ENCODE assay signal across 22 mouse cellular contexts in the genomic region with DNA sequence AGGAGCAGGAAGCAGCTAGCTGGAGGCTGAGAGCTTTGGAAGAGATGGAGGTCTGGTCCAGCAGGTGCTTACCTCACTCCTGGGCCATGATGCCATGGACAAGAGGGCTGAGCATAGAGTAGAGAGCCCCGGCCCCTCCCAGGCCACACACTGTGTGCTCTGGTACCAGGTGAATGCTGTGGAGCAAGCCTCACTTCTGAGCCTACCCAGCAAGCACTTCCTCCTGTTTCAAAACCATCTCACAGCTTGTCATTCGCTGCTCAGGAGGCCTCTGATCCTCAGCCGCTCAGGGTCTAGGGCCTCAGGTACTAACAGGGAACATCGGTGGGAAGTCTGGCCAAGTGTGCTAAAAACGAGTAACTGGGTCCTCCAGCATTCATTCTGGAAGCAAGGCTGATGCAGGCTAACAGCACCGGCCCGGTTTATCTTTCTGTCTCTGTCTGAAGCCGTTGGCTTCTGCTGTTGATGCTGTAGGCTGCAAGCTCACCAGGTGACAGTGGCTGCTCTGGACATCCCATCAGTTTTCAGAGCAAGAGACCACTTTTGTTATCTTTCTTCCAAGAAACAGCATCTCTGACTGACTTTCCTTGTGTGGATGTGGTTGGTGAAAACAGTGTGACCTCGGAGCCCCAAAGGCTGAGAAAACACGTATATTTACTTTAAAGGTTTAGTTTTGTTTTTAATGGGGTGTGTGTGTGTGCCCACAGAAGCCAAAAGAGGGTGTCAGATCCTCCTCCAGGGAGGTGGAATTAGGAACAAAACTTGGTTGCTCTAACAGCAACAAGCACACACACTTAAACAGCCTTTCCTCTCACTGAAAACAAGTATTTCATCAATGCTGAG. TPM values are rescaled to one million over a fixed set of nuclear protein-coding genes. Genes with fewer than 3 reads are reported as not detected.
DNase-seq lines count a peak whose midpoint lies in the region; ATAC-seq lines count a peak whose summit lies in the region.
"Had no signal": no experiment of that assay in that cellular context is flagged by ENCODE, and none has a peak within 500 bp of the region (broad histone marks: within the 10 kb centered on the region; RNA-seq: fewer than 3 reads in every experiment).

No protein-coding gene starts in this region.

- DNase-seq in hindbrain, embryonic 10.5 days (ENCODE audit: low spot score): no peak
- DNase-seq in thymus, postnatal 4 days: peak; percentile 48
- DNase-seq in thymus, postnatal 10 days (ENCODE audit: low spot score in 2 of 2): no peak
- DNase-seq in gastrocnemius, postnatal 4 days (ENCODE audit: low spot score in 2 of 2): no peak
- no peak for DNase-seq in adrenal gland, adult 2 months
- DNase-seq: cerebellum, adult 8-10 months; gastrocnemius, postnatal 25 days; kidney, postnatal 4 days; layer of hippocampus, adult 9-11 months; left cerebral cortex, postnatal 4 days; lung, adult 2 months; right cerebral cortex, adult 18-20 months had no signal

- peaks cover 33% of the 10 kb centered on the region for H3K4me1 ChIP-seq in hindbrain, embryonic 10.5 days (replicated peaks)
- no peaks in the 10 kb centered on the region for H3K4me1 ChIP-seq in hindbrain, embryonic 12.5 days
- H3K4me1 ChIP-seq: forebrain, embryonic 13.5 days had no signal

- 0 out of 2 replicates have a peak overlapping the region, but pooled peaks have one; percentile 16 for H3K27ac ChIP-seq in hindbrain, embryonic 10.5 days
- no peak overlapping the region for H3K27ac ChIP-seq in hindbrain, embryonic 12.5 days
- H3K27ac ChIP-seq: embryonic facial prominence, embryonic 10.5 days; forebrain, embryonic 13.5 days; left cerebral cortex, adult 2 months; liver, embryonic 12.5 days had no signal

- WGBS in hindbrain, embryonic 10.5 days: 64% methylated on average over 10 of the region's 10 CpGs
- 64% methylated on average over 10 of the region's 10 CpGs for WGBS in hindbrain, embryonic 12.5 days

- H3K4me3 ChIP-seq in hindbrain, embryonic 10.5 days: no peak overlapping the region
- no peak overlapping the region for H3K4me3 ChIP-seq in hindbrain, embryonic 12.5 days
- H3K4me3 ChIP-seq: embryonic facial prominence, embryonic 10.5 days; forebrain, embryonic 13.5 days; left cerebral cortex, adult 2 months; liver, embryonic 12.5 days had no signal

- H3K36me3 ChIP-seq in hindbrain, embryonic 10.5 days: no peaks in the 10 kb centered on the region
- no peaks in the 10 kb centered on the region for H3K36me3 ChIP-seq in hindbrain, embryonic 12.5 days
- H3K36me3 ChIP-seq: embryonic facial prominence, embryonic 10.5 days had no signal

- ATAC-seq in hindbrain, embryonic 12.5 days (ENCODE audit: low FRiP score): no peak
- peak; percentile 42 for ATAC-seq in inflammation-experienced regulatory T-cells, adult 6 months
- ATAC-seq: forebrain, embryonic 13.5 days; intestine, embryonic 16.5 days; liver, embryonic 12.5 days; Patski had no signal

- no peaks in the 10 kb centered on the region for H3K9me3 ChIP-seq in hindbrain, embryonic 10.5 days
- H3K9me3 ChIP-seq in hindbrain, embryonic 12.5 days (replicated peaks): no peaks in the 10 kb centered on the region
- H3K9me3 ChIP-seq: embryonic facial prominence, embryonic 10.5 days; forebrain, embryonic 13.5 days; liver, embryonic 12.5 days had no signal

- no peaks in the 10 kb centered on the region for H3K27me3 ChIP-seq in hindbrain, embryonic 10.5 days (ENCODE audit: insufficient read depth, poor library complexity, severe bottlenecking)
- no peaks in the 10 kb centered on the region for H3K27me3 ChIP-seq in hindbrain, embryonic 12.5 days
- H3K27me3 ChIP-seq: forebrain, embryonic 13.5 days had no signal

- H3K9ac ChIP-seq in hindbrain, embryonic 12.5 days: no peak overlapping the region
- H3K9ac ChIP-seq: forebrain, embryonic 13.5 days; liver, embryonic 12.5 days had no signal

- H3K4me2 ChIP-seq in hindbrain, embryonic 12.5 days (replicated peaks): no peak overlapping the region
- H3K4me2 ChIP-seq: forebrain, embryonic 13.5 days; liver, embryonic 12.5 days had no signal

RNA-seq across cellular contexts. Expression of a gene that starts 13.4 kb away (rescaled TPM):
- polyA plus RNA-seq in hindbrain, embryonic 10.5 days (2016; fragmentation: Nextera tagmentation; extraction: Ambion mirVana): 0.04 and 0.22 TPM in 2 replicates
- polyA plus RNA-seq in hindbrain, embryonic 12.5 days (2016; fragmentation: Nextera tagmentation; extraction: Ambion mirVana): 0.09 and 0.57 TPM in 2 replicates
- polyA plus RNA-seq in inflammation-experienced regulatory T-cells, adult 6 months (2017; shearing (Covaris generic)): under 1 TPM in 1 of 3 experiments, not detected in 2; 0.17 TPM
- total RNA-seq in gastrocnemius, postnatal 4 days (2021): under 1 TPM in 1 of 2 experiments, not detected in 1; 0.05 TPM
- total RNA-seq in adrenal gland, adult 2 months (2021): 1 to 10 TPM in 1 of 2 experiments, under 1 TPM in 1; 0.43 to 1.6 TPM
- polyA plus RNA-seq in adrenal gland, adult 2 months (2012; rRNA removed): 0.16 and 0.93 TPM in 2 replicates
- total RNA-seq: common myeloid progenitor, adult 5-6 weeks; gastrocnemius, postnatal 25 days had no signal
- polyA plus RNA-seq: embryonic facial prominence, embryonic 10.5 days; heart, embryonic 16.5 days had no signal

RNA-seq across cellular contexts. Expression of a gene that starts 14.7 kb away (rescaled TPM):
- 7.8 and 8.1 TPM in 2 replicates for polyA plus RNA-seq in hindbrain, embryonic 10.5 days (2016; fragmentation: Nextera tagmentation; extraction: Ambion mirVana)
- polyA plus RNA-seq in hindbrain, embryonic 12.5 days (2016; fragmentation: Nextera tagmentation; extraction: Ambion mirVana): 4.9 and 5.7 TPM in 2 replicates
- polyA plus RNA-seq in inflammation-experienced regulatory T-cells, adult 6 months (2017; shearing (Covaris generic)): 1,000 to 10,000 TPM; 2,973 to 4,396 (median 4,109) TPM
- 10 to 100 TPM in 1 of 2 experiments, 1 to 10 TPM in 1; 4.6 to 10.2 TPM for total RNA-seq in gastrocnemius, postnatal 4 days (2021)
- 1 to 10 TPM; 8.1 to 9.6 TPM for total RNA-seq in adrenal gland, adult 2 months (2021)
- polyA plus RNA-seq in adrenal gland, adult 2 months (2012; rRNA removed): 33.4 and 40.2 TPM in 2 replicates
- polyA plus RNA-seq: Patski had no signal

RNA-seq across cellular contexts. Expression of a gene that starts 26.7 kb away (rescaled TPM):
- 9.8 and 9.9 TPM in 2 replicates for polyA plus RNA-seq in hindbrain, embryonic 10.5 days (2016; fragmentation: Nextera tagmentation; extraction: Ambion mirVana)
- polyA plus RNA-seq in hindbrain, embryonic 12.5 days (2016; fragmentation: Nextera tagmentation; extraction: Ambion mirVana): 11.6 and 13.0 TPM in 2 replicates
- 10 to 100 TPM in 1 of 3 experiments, 1 to 10 TPM in 2; 7.7 to 24.3 (median 8.0) TPM for polyA plus RNA-seq in inflammation-experienced regulatory T-cells, adult 6 months (2017; shearing (Covaris generic))
- total RNA-seq in gastrocnemius, postnatal 4 days (2021): 10 to 100 TPM; 66.7 to 75.1 TPM
- total RNA-seq in adrenal gland, adult 2 months (2021): 10 to 100 TPM; 16.9 to 30.1 TPM
- polyA plus RNA-seq in adrenal gland, adult 2 months (2012; rRNA removed): 63.2 and 92.2 TPM in 2 replicates

RNA-seq across cellular contexts. Expression of a gene that starts 38.9 kb away (rescaled TPM):
- polyA plus RNA-seq in hindbrain, embryonic 10.5 days (2016; fragmentation: Nextera tagmentation; extraction: Ambion mirVana): 4.9 and 8.1 TPM in 2 replicates
- polyA plus RNA-seq in hindbrain, embryonic 12.5 days (2016; fragmentation: Nextera tagmentation; extraction: Ambion mirVana): 6.3 and 7.8 TPM in 2 replicates
- polyA plus RNA-seq in inflammation-experienced regulatory T-cells, adult 6 months (2017; shearing (Covaris generic)): 100 to 1,000 TPM; 236 to 339 (median 298) TPM
- 10 to 100 TPM in 1 of 2 experiments, 1 to 10 TPM in 1; 8.6 to 10.1 TPM for total RNA-seq in gastrocnemius, postnatal 4 days (2021)
- total RNA-seq in adrenal gland, adult 2 months (2021): 10 to 100 TPM in 1 of 2 experiments, 1 to 10 TPM in 1; 7.2 to 12.7 TPM
- polyA plus RNA-seq in adrenal gland, adult 2 months (2012; rRNA removed): 13.8 and 16.2 TPM in 2 replicates

Comparison
In these comparisons a context has a peak if more than half of its experiments do, and no peak if none do; other contexts are left out.
1. RNA of a gene that starts 14.7 kb away (polyA plus RNA-seq): 2,973 to 4,396 TPM in inflammation-experienced regulatory T-cells, adult 6 months; 33.4 to 40.2 TPM in adrenal gland, adult 2 months, 7.8 to 8.1 TPM in hindbrain, embryonic 10.5 days and 4.9 to 5.7 TPM in hindbrain, embryonic 12.5 days; every median in the first group is over 10 times any median in the second.